Mouse (Mus musculus) neural tube, embryonic 14.5 days (tissue): Measurements from ENCODE around the gene Ddx28. TPM values are rescaled to one million over a fixed set of nuclear protein-coding genes. Genes with fewer than 3 reads are reported as not detected.
A peak's percentile ranks its signal among the peaks of the same experiment; 100 is the strongest.

Source experiments
- ATAC-seq: fragments of 200-750 bp; cut with Nextera tagmentation; 2 replicates; pipeline ENCODE4 v1.8.0; 2017; ENCODE audit warnings: low read depth, mild to moderate bottlenecking, moderate TSS enrichment, moderate library complexity
- H3K27ac ChIP-seq: fragments of 300-500 bp; sonication (generic); 2 replicates; pipeline ENCODE4 v1.5.1; 2014; ENCODE audit warnings: low read depth, mild to moderate bottlenecking, control low read depth, low read length, moderate library complexity, mixed read lengths
- H3K27me3 ChIP-seq: fragments of 300-500 bp; sonication (generic); 2 replicates; pipeline ENCODE4 v1.6.1; 2014; ENCODE audit warnings: low read length; ENCODE audit not compliant: control insufficient read depth, insufficient read depth
- H3K36me3 ChIP-seq: fragments of 300-500 bp; sonication (generic); 2 replicates; pipeline ENCODE4 v1.6.1; 2014; ENCODE audit warnings: low read length, mixed read lengths; ENCODE audit not compliant: control insufficient read depth, insufficient read depth
- H3K4me1 ChIP-seq: fragments of 300-500 bp; sonication (generic); 2 replicates; pipeline ENCODE4 v1.6.1; 2014; ENCODE audit warnings: low read length; ENCODE audit not compliant: control insufficient read depth, insufficient read depth
- H3K4me2 ChIP-seq: fragments of 300-500 bp; sonication (generic); 2 replicates; pipeline ENCODE4 v1.6.1; 2014; ENCODE audit warnings: mild to moderate bottlenecking, low read depth, low read length, control low read depth
- H3K4me3 ChIP-seq: fragments of 300-500 bp; sonication (generic); 2 replicates; pipeline ENCODE4 v1.5.1; 2014; ENCODE audit warnings: low read depth, low read length, control low read depth, mixed read lengths
- H3K9ac ChIP-seq: fragments of 300-500 bp; sonication (generic); replicated peaks from 2 replicates; pipeline ENCODE4 v1.6.1; 2014; ENCODE audit warnings: low read depth, mild to moderate bottlenecking, control low read depth, low read length, mixed read lengths
- H3K9me3 ChIP-seq: fragments of 300-500 bp; sonication (generic); 2 replicates; pipeline ENCODE4 v1.6.1; 2016; ENCODE audit warnings: low read length; ENCODE audit not compliant: control insufficient read depth
- WGBS: fragments of 180-500 bp; shearing (Covaris S2); extraction: QIAGEN DNeasy Blood & Tissue Kit; methylation state at CpG from one replicate; pipeline ENCODE4 v1.1.7; 2014; 5-methylcytosine and 5-hydroxymethylcytosine counted together
- polyA plus RNA-seq: library from polyadenylated mRNA; unstranded; fragments of >200 nt; fragmentation: Nextera tagmentation; extraction: Ambion mirVana; gene quantifications from 2 replicates; pipeline ENCODE4 v1.2.1, GENCODE M21; 2014

Gene Ddx28
- polyA plus RNA-seq, 1 experiment from 2014 or later: 23.9 TPM

DNA sequence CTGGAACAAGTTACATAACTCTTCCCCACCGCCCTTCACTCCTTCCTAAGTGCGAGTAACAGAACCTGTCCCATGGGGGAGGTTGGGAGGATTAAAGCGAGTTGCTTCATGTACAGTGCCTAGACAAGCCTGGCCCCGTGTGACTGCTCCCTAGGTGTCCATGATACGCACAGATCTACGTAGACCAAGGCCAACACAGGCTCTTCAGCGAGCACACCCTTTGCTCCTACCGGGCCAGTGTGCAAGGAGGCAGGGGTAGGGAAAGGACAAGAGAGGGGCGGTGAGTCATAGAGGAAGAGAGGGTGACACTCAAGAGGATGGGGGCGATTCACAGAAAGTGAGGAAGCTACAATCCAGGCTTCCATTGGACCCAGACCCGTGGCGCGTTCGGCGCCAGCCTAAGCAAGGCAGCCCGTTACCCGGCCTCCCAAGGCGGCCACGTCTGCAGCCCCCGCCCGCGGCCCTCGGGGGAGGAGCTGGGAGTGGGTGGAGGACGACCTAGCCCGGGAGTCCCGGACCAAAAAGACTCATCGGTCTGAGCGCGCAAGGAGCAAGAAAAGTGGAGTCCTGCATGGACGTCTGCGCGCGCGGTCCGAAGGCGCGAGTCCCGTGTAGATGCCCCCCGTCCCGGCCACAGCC, 46.3 kb downstream of the Ddx28 start:
- ATAC-seq: peak; percentile 72
- WGBS: 3% methylated on average over 40 of the region's 40 CpGs
- Histone ChIP-seq H3K9me3 (no peaks in the 10 kb centered on the region), H3K9ac (peak overlapping the region; percentile 44), H3K36me3 (no peaks in the 10 kb centered on the region), H3K27ac (no peak overlapping the region), H3K27me3 (peaks cover 12% of the 10 kb centered on the region), H3K4me3 (peak overlapping the region; percentile 41), H3K4me2 (peak overlapping the region; percentile 48), H3K4me1 (0 out of 2 replicates have a peak, but pooled peaks cover 2% of the 10 kb centered on the region)

- no peak for ATAC-seq
- Histone ChIP-seq H3K4me1 (0 out of 2 replicates have a peak, but pooled peaks cover 2% of the 10 kb centered on the region), H3K27me3 (peaks cover 12% of the 10 kb centered on the region), H3K9ac (no peak overlapping the region), H3K36me3 (no peaks in the 10 kb centered on the region), H3K4me3 (peak overlapping the region; percentile 41), H3K4me2 (peak overlapping the region; percentile 48), H3K27ac (no peak overlapping the region), H3K9me3 (no peaks in the 10 kb centered on the region)
- 76% methylated on average over 12 of the region's 12 CpGs for WGBS
Observed at GRCm38 (mm10) chr8:105964506-105965265, 47.0 kb downstream of the Ddx28 start.

DNA sequence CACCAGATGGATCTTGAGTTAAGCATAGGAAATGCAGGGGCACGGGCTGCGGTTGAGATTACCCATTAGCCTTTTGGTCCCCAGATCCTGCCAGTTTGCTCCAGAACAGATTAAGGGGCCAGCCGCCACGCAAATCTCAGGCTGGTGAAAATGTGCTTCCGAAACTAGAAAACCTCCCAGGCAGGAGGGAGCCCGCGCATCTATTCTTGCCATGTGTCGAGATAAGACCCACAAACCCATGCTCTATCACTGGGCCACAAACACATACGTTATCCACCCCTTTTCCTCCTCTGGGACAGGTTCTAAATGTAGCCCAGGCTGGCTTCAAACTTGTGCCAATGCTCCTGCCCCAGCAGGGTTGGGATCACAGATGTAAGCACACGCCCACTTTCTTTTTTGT, 50.1 kb downstream of the Ddx28 start:
- H3K27me3 ChIP-seq: peaks cover 7% of the 10 kb centered on the region
- no peaks in the 10 kb centered on the region for H3K9me3 ChIP-seq
- ATAC-seq: no peak
- no peaks in the 10 kb centered on the region for H3K36me3 ChIP-seq
- whole genome bisulfite sequencing: 92% methylated on average over 10 of the region's 10 CpGs
- H3K4me2 ChIP-seq: no peak overlapping the region
- H3K9ac ChIP-seq: no peak overlapping the region
- 0 out of 2 replicates have a peak, but pooled peaks cover 2% of the 10 kb centered on the region for H3K4me1 ChIP-seq
- no peak overlapping the region for H3K4me3 ChIP-seq
- no peak overlapping the region for H3K27ac ChIP-seq

- H3K27ac ChIP-seq: no peak overlapping the region
- no peak overlapping the region for H3K4me2 ChIP-seq
- ATAC-seq: no peak
- H3K4me3 ChIP-seq: no peak overlapping the region
- H3K4me1 ChIP-seq: 0 out of 2 replicates have a peak, but pooled peaks cover 2% of the 10 kb centered on the region
- no peak overlapping the region for H3K9ac ChIP-seq
- peaks cover 7% of the 10 kb centered on the region for H3K27me3 ChIP-seq
- no peaks in the 10 kb centered on the region for H3K36me3 ChIP-seq
- no peaks in the 10 kb centered on the region for H3K9me3 ChIP-seq
- 83% methylated on average over 14 of the region's 14 CpGs for WGBS
Observed at GRCm38 (mm10) chr8:105961101-105961500, 50.6 kb downstream of the Ddx28 start.

Other genes with a start within 250 kb of the Ddx28 start
- 13.6 and 14.7 TPM in 2 replicates for gene Ranbp10, start 184.5 kb downstream of the Ddx28 start, polyA plus RNA-seq
- 0.26 and 0.28 TPM in 2 replicates for gene Tsnaxip1, start 184.2 kb downstream of the Ddx28 start, polyA plus RNA-seq
- gene Cenpt, start 158.6 kb downstream of the Ddx28 start, polyA plus RNA-seq: 49.6 and 51.4 TPM in 2 replicates
- 44.1 and 54.1 TPM in 2 replicates for gene Thap11, start 156.8 kb downstream of the Ddx28 start, polyA plus RNA-seq
- 141 and 176 TPM in 2 replicates for gene Nutf2, start 151.3 kb downstream of the Ddx28 start, polyA plus RNA-seq
- gene Edc4, start 131.0 kb downstream of the Ddx28 start, polyA plus RNA-seq: 38.3 and 44.9 TPM in 2 replicates
- 0.99 and 2.0 TPM in 2 replicates for gene Nrn1l, start 118.3 kb downstream of the Ddx28 start, polyA plus RNA-seq
- gene Pskh1, start 111.4 kb downstream of the Ddx28 start, polyA plus RNA-seq: 6.4 and 10.6 TPM in 2 replicates
- gene Ctrl, start 78.0 kb downstream of the Ddx28 start, polyA plus RNA-seq: 3.2 and 3.8 TPM in 2 replicates
- gene Psmb10, start 73.4 kb downstream of the Ddx28 start, polyA plus RNA-seq: 53.2 and 76.8 TPM in 2 replicates
- 0.99 and 2.7 TPM in 2 replicates for gene Lcat, start 68.5 kb downstream of the Ddx28 start, polyA plus RNA-seq
- gene Slc12a4, start 45.8 kb downstream of the Ddx28 start, polyA plus RNA-seq: 4.8 and 8.2 TPM in 2 replicates
- gene Dpep3, start 32.5 kb downstream of the Ddx28 start, polyA plus RNA-seq: not detected in 2 replicates
- gene Dus2, start 20.5 kb downstream of the Ddx28 start, polyA plus RNA-seq: 25.6 and 33.5 TPM in 2 replicates
- 0.31 TPM in 1 of 2 replicates, not detected in the other for gene Dpep2nb, start 5.9 kb downstream of the Ddx28 start, polyA plus RNA-seq
- 3.1 and 3.2 TPM in 2 replicates for gene Nfatc3, start 47.0 kb upstream of the Ddx28 start, polyA plus RNA-seq
- gene Esrp2, start 125.1 kb upstream of the Ddx28 start, polyA plus RNA-seq: not detected in 2 replicates
- gene Pla2g15, start 138.5 kb upstream of the Ddx28 start, polyA plus RNA-seq: 5.1 and 14.6 TPM in 2 replicates
- gene Slc7a6, start 157.0 kb upstream of the Ddx28 start, polyA plus RNA-seq: 65.3 and 74.7 TPM in 2 replicates
- 38.0 and 38.7 TPM in 2 replicates for gene Slc7a6os, start 199.1 kb upstream of the Ddx28 start, polyA plus RNA-seq
- 65.7 and 67.8 TPM in 2 replicates for gene Prmt7, start 199.1 kb upstream of the Ddx28 start, polyA plus RNA-seq